Mouse (Mus musculus) liver, postnatal 0 days (tissue): ENCODE data around the gene Tbxas1. TPM values are rescaled to one million over a fixed set of nuclear protein-coding genes. Genes with fewer than 3 reads are reported as not detected.
A peak's percentile ranks its signal among the peaks of the same experiment; 100 is the strongest.

ENCODE experiments used
- ATAC-seq: fragments of 200-750 bp; cut with Nextera tagmentation; 2 replicates; pipeline ENCODE4 v1.8.0; 2017; ENCODE audit warnings: mild to moderate bottlenecking, moderate library complexity
- DNase-seq: peaks from one replicate; pipeline ENCODE4 v3.0.0-alpha.2; 2016
- H3K27ac ChIP-seq: fragments of 300-500 bp; sonication (generic); 2 replicates; pipeline ENCODE4 v1.5.1; 2014; ENCODE audit warnings: antibody characterized with exemption, moderate library complexity, mild to moderate bottlenecking, low read depth
- H3K27me3 ChIP-seq: fragments of 300-500 bp; sonication (generic); 2 replicates; pipeline ENCODE4 v1.6.1; 2014; ENCODE audit warnings: low read length, control low read depth, mixed read lengths; ENCODE audit not compliant: insufficient read depth
- H3K36me3 ChIP-seq: fragments of 300-500 bp; sonication (generic); replicated peaks from 2 replicates; pipeline ENCODE4 v1.6.1; 2014; ENCODE audit warnings: mild to moderate bottlenecking, control low read depth, low read length, moderate library complexity, mixed read lengths; ENCODE audit not compliant: insufficient read depth
- H3K4me1 ChIP-seq: fragments of 300-500 bp; sonication (generic); 2 replicates; pipeline ENCODE4 v1.6.1; 2014; ENCODE audit warnings: antibody characterized with exemption, mild to moderate bottlenecking, control low read depth; ENCODE audit not compliant: insufficient read depth
- H3K4me2 ChIP-seq: fragments of 300-500 bp; sonication (generic); 2 replicates; pipeline ENCODE4 v1.6.1; 2014; ENCODE audit warnings: low read depth, mild to moderate bottlenecking, low read length, moderate library complexity, mixed read lengths
- H3K4me3 ChIP-seq: fragments of 300-500 bp; sonication (generic); 2 replicates; pipeline ENCODE4 v1.5.1; 2014; ENCODE audit warnings: low read depth, low read length
- H3K9ac ChIP-seq: fragments of 300-500 bp; sonication (generic); replicated peaks from 2 replicates; pipeline ENCODE4 v1.6.1; 2014; ENCODE audit warnings: mild to moderate bottlenecking, moderate library complexity
- H3K9me3 ChIP-seq: fragments of 300-500 bp; sonication (generic); 2 replicates; pipeline ENCODE4 v1.6.1; 2016; ENCODE audit warnings: mild to moderate bottlenecking, control low read depth, low read length, mixed read lengths
- CTCF ChIP-seq: sonication (generic); IDR thresholded peaks from 2 replicates; pipeline ENCODE4 v1.5.1; 2016; ENCODE audit warnings: antibody characterized with exemption, low read depth
- EP300 ChIP-seq: IDR thresholded peaks from 2 replicates; pipeline ENCODE4 v1.6.1; 2016; ENCODE audit warnings: antibody characterized with exemption, low read depth, mild to moderate bottlenecking
- WGBS: fragments of 180-500 bp; shearing (Covaris S2); extraction: QIAGEN DNeasy Blood & Tissue Kit; methylation state at CpG from one replicate; pipeline ENCODE4 v1.1.7; 2014; ENCODE audit not compliant: insufficient replicate concordance; 5-methylcytosine and 5-hydroxymethylcytosine counted together
- polyA plus RNA-seq: library from polyadenylated mRNA; unstranded; fragments of >200 nt; fragmentation: Nextera tagmentation; extraction: Ambion mirVana; gene quantifications from 2 replicates; pipeline ENCODE4 v1.2.1, GENCODE M21; 2015

Tbxas1 gene
- polyA plus RNA-seq, 1 experiment from 2014 or later, result 10.3 TPM

- peaks cover 29% of the 10 kb centered on the region for H3K4me1 ChIP-seq
- no peak for TF ChIP-seq EP300
- TF ChIP-seq CTCF, result no peak
- H3K27ac ChIP-seq, result no peak overlapping the region
- no peaks in the 10 kb centered on the region for H3K27me3 ChIP-seq
- ATAC-seq (no peak), DNase-seq (no peak)
- no peak overlapping the region for H3K9ac ChIP-seq
- no peaks in the 10 kb centered on the region for H3K36me3 ChIP-seq
- no peak overlapping the region for H3K4me3 ChIP-seq
- 37% methylated on average over 6 of the region's 6 CpGs for WGBS
- H3K4me2 ChIP-seq, result no peak overlapping the region
- no peaks in the 10 kb centered on the region for H3K9me3 ChIP-seq
Observed at GRCm38 (mm10) chr6:38881975-38882374, 6.8 kb downstream of the Tbxas1 start.

- peaks cover 25% of the 10 kb centered on the region for H3K4me1 ChIP-seq
- H3K4me2 ChIP-seq, result no peak overlapping the region
- H3K9ac ChIP-seq, result no peak overlapping the region
- no peak overlapping the region for H3K27ac ChIP-seq
- DNase-seq, result no peak
- WGBS, result 54% methylated on average over 6 of the region's 6 CpGs
- ATAC-seq, result no peak
- H3K4me3 ChIP-seq, result no peak overlapping the region
- H3K27me3 ChIP-seq, result no peaks in the 10 kb centered on the region
- no peaks in the 10 kb centered on the region for H3K36me3 ChIP-seq
- TF ChIP-seq CTCF, result no peak
- no peak for TF ChIP-seq EP300
- H3K9me3 ChIP-seq, result no peaks in the 10 kb centered on the region
Observed at GRCm38 (mm10) chr6:38882728-38883171, 7.5 kb downstream of the Tbxas1 start.

DNA sequence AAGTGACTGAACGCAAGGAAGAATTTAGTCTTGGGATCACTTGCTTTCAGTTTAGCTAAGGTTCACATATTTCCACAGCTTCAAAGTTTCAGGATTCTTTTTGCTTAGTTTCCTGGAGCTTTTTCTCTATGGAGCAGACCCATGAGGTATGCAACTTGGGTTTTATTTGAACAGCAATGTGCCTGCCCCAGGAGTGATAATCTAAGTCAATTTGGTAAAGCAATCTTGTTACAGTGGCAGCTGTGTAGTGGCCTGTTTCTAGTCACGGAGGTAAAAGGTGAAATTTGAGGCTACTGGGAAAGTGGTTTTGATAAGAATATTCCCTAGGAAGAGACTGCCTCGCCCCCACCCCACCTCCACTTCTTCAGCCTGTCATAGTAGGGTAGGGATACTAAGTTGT, 9.3 kb downstream of the Tbxas1 start:
- no peak overlapping the region for H3K27ac ChIP-seq
- ATAC-seq (no peak), DNase-seq (no peak)
- H3K4me3 ChIP-seq, result no peak overlapping the region
- TF ChIP-seq CTCF (no peak), EP300 (no peak)
- H3K27me3 ChIP-seq, result no peaks in the 10 kb centered on the region
- WGBS, result 66% methylated on average over 3 of the region's 3 CpGs
- H3K4me2 ChIP-seq, result no peak overlapping the region
- H3K9me3 ChIP-seq, result no peaks in the 10 kb centered on the region
- H3K9ac ChIP-seq, result no peak overlapping the region
- peaks cover 28% of the 10 kb centered on the region for H3K4me1 ChIP-seq
- no peaks in the 10 kb centered on the region for H3K36me3 ChIP-seq

GRCm38 (mm10) chr6:38885132-38885531, 9.9 kb downstream of the Tbxas1 start:
- H3K9ac ChIP-seq, result no peak overlapping the region
- peak overlapping the region; percentile 40; the same call in 1 of the 2 replicates for H3K4me2 ChIP-seq
- WGBS, result 63% methylated on average over 1 of the region's 1 CpGs
- H3K9me3 ChIP-seq, result no peaks in the 10 kb centered on the region
- no peak for TF ChIP-seq CTCF
- TF ChIP-seq EP300, result peak; percentile 79
- no peak for ATAC-seq
- no peaks in the 10 kb centered on the region for H3K36me3 ChIP-seq
- no peaks in the 10 kb centered on the region for H3K27me3 ChIP-seq
- H3K4me3 ChIP-seq, result no peak overlapping the region
- no peak overlapping the region for H3K27ac ChIP-seq
- H3K4me1 ChIP-seq, result peaks cover 28% of the 10 kb centered on the region
- DNase-seq, result no peak

DNA sequence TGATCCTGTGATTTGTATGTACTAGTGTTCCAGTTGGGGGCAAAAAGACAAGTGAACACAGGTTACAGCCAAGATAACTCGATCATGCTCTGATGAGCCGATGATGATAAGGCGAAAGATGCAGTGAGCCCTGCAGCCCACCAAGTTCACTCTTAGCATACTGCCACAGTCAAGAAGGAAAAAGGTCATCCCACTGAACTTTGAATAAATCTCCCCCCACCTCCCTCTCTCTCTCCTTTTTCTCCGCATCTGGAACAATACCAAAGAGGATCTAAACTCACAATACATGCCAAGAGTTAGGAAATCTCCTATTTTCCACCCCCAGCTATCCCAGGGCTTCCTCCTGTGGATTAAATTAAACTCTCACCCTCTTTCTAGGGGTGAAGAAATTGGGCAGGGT, 12.2 kb downstream of the Tbxas1 start:
- Histone ChIP-seq H3K9ac (no peak overlapping the region), H3K4me3 (no peak overlapping the region), H3K27ac (no peak overlapping the region), H3K4me2 (no peak overlapping the region), H3K27me3 (no peaks in the 10 kb centered on the region), H3K4me1 (peaks cover 26% of the 10 kb centered on the region), H3K36me3 (no peaks in the 10 kb centered on the region), H3K9me3 (no peaks in the 10 kb centered on the region)
- ATAC-seq (no peak), DNase-seq (no peak)
- 91% methylated on average over 4 of the region's 4 CpGs for WGBS
- no peak for TF ChIP-seq CTCF
- TF ChIP-seq EP300, result no peak

DNA sequence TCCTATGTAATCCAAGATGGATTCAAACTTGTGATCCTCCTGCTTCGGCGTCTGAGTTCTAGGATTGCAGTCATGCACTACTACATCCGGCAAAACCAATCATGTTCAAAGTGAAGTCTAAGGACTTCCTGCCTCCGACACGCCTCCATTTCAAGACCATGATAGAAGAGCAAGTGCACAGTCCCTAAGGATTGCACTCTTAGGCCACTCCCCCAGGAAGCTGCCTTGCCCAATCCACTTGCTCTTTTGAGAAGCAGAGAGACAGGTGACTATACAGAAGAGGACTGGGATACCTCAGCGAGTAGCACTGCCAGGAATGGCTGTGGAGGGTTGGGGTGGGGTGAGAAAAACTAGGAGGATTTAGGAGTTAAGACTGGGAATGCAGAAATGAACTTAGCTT, 14.0 kb downstream of the Tbxas1 start:
- Histone ChIP-seq H3K4me1 (peaks cover 16% of the 10 kb centered on the region), H3K36me3 (no peaks in the 10 kb centered on the region), H3K27me3 (no peaks in the 10 kb centered on the region), H3K9me3 (no peaks in the 10 kb centered on the region), H3K9ac (no peak overlapping the region), H3K4me3 (no peak overlapping the region), H3K27ac (no peak overlapping the region), H3K4me2 (no peak overlapping the region)
- DNase-seq (no peak), ATAC-seq (no peak)
- 70% methylated on average over 6 of the region's 6 CpGs for WGBS
- TF ChIP-seq CTCF, result no peak
- TF ChIP-seq EP300, result no peak

DNA sequence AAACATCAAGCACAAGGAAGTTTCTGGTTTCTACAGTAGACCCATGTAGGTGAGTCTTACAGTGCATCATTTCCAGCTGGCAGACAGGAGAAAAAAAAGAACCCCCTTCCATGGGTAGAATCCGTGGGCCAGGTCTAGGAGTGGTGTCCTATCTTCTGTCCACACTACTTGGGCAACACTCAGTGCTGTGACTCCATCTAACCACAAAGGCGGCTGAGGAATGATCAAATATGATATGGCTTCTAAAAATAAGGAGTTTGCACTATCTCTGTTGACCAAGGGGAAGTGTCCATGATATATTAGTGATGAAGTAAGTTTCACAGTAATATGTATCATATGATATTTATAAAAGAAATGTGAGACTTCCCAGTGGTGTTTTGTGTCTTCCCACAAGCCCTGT, 16.8 kb downstream of the Tbxas1 start:
- Histone ChIP-seq H3K27ac (peak overlapping the region; percentile 42; the same call in 1 of the 2 replicates), H3K9me3 (no peaks in the 10 kb centered on the region), H3K4me1 (peaks cover 20% of the 10 kb centered on the region), H3K4me3 (no peak overlapping the region), H3K36me3 (no peaks in the 10 kb centered on the region), H3K4me2 (no peak overlapping the region), H3K27me3 (no peaks in the 10 kb centered on the region), H3K9ac (no peak overlapping the region)
- 31% methylated on average over 2 of the region's 2 CpGs for WGBS
- TF ChIP-seq CTCF (no peak), EP300 (peak; percentile 97)
- DNase-seq, result no peak
- ATAC-seq, result peak; percentile 79
